Mouse (Mus musculus) lung, adult 2 months (tissue): ENCODE measurements around the gene Dhrs7b. TPM values are rescaled to one million over a fixed set of nuclear protein-coding genes. Genes with fewer than 3 reads are reported as not detected.
A peak's percentile ranks its signal among the peaks of the same experiment; 100 is the strongest.
"Not testable (repeated sequence)": the region's sequence is repeated elsewhere in the genome, so short reads cannot be mapped to it uniquely, and the experiment has no call there.

ENCODE experiments used
- DNase-seq: peaks from one replicate; pipeline ENCODE4 v3.0.0; 2022
- H3K4me1 ChIP-seq: fragments of 200-500 bp; 2 replicates; pipeline ENCODE4 v1.6.1; 2011; ENCODE audit warnings: low read length; ENCODE audit not compliant: control insufficient read depth, insufficient read depth
- H3K4me3 ChIP-seq: fragments of 200-500 bp; replicated peaks from 2 replicates; pipeline ENCODE3; 2011; ENCODE audit warnings: low read depth, mild to moderate bottlenecking, control low read depth, low read length; ENCODE audit errors: extremely low read depth
- CTCF ChIP-seq: fragments of 200-500 bp; IDR thresholded peaks from 2 replicates; pipeline ENCODE4 v1.5.1; 2011; ENCODE audit warnings: mild to moderate bottlenecking, low read length, control low read depth; ENCODE audit not compliant: insufficient read depth
- POLR2A ChIP-seq: fragments of 200-500 bp; IDR thresholded peaks from 2 replicates; pipeline ENCODE4 v1.6.1; 2011; ENCODE audit warnings: low read depth, mild to moderate bottlenecking, control low read depth, low read length, borderline replicate concordance; ENCODE audit errors: extremely low read depth
- WGBS: fragments of 180-500 bp; shearing (Covaris S2); methylation state at CpG from one replicate; pipeline ENCODE4 v1.1.7; 2018; 5-methylcytosine and 5-hydroxymethylcytosine counted together
- polyA plus RNA-seq: library from polyadenylated mRNA; depleted of rRNA; stranded (reverse); fragments of >200 nt; gene quantifications from 2 replicates; pipeline ENCODE4 v1.2.3, GENCODE M21; 2012

Dhrs7b gene
- polyA plus RNA-seq, 1 experiment = 14.3 TPM

DNA sequence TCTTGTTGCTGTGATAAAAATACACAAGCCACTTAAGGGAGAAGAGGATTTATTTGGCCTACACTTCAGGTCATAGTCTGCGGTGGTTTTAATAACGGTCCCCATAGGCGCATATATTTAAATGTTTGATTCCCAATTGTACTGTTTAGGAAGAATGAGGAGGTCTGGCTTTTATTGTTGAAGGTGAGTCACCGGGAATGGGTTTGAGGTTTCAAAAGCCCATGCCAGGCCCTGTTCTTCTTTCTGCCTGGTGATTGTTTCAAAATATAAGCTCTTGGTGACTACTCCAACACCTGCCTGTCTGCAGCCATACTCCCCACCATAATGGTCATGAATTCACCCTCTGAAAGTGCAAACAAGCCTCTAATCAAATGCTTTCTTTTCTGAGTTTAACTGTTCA lies 50.1 kb downstream of the Dhrs7b start:
- peaks cover 11% of the 10 kb centered on the region for H3K4me1 ChIP-seq
- DNase-seq = no peak
- TF ChIP-seq POLR2A (no peak), CTCF (no peak)
- WGBS = 78% methylated on average over 4 of the region's 4 CpGs
- no peak overlapping the region for H3K4me3 ChIP-seq

DNA sequence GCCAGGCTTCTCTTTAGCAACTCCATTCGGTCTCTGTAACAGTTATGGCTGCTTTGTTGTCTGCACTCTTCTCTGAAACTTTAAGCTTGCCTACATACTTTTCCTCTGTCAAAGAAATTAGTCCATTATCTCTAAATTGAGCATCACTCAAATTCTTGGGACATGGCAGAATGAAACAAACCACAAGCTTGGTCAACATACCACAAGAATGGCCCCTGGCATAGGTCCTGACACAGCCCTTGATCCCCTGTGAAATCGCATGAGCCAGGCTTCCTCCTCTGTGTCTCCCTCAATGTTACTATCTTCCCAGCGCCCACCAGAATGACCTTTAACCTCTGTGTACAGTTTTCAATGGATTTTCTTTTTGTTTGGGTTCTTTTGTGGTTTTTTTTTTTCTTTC lies 52.0 kb downstream of the Dhrs7b start:
- TF ChIP-seq CTCF (no peak), POLR2A (no peak)
- Histone ChIP-seq H3K4me1 (peaks cover 3% of the 10 kb centered on the region; the same call in 1 of the 2 replicates), H3K4me3 (no peak overlapping the region)
- no peak for DNase-seq
- 74% methylated on average over 3 of the region's 3 CpGs for WGBS

DNA sequence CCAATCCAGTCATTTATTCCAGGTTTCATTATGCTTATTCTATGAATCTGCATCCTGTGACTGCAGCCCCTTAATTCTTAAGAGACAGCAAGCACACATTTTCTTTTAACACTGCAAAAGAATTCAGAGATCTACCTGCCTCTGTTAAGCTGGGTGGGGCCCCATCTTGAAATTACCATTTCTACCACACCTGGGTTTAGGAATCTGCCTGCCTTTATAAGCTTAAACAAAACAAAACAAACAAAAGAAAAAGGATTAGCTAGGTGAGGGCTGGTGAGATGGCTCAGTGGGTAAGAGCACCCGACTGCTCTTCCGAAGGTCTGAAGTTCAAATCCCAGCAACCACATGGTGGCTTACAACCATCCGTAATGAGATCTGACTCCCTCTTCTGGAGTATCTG lies 56.6 kb downstream of the Dhrs7b start:
- 70% methylated on average over 3 of the region's 3 CpGs for WGBS
- H3K4me3 ChIP-seq, H3K4me1 ChIP-seq, DNase-seq: not testable (repeated sequence)

DNA sequence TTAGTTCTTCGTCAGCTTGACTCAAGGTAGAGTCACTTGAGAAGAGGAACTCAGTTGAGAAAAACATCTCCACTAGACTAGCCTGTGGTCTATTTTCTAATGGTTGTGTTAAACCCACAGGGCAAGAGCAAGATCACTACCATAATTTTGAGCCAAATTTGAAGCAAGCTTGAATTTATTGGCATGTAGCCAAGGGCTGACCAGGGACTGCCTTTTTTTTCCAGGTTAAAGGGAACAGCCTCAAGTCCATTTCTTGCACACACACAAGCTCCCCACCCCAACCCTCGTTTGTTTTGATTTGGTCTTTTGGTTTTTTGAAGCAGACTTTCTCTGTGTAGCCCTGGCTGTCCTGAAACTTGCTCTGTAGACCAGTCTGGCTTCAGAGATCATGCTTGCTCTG lies 59.4 kb downstream of the Dhrs7b start:
- WGBS = 50% methylated on average over 2 of the region's 2 CpGs
- no peaks in the 10 kb centered on the region; the same call in 1 of the 2 replicates for H3K4me1 ChIP-seq
- DNase-seq = no peak
- no peak for TF ChIP-seq CTCF
- TF ChIP-seq POLR2A = no peak
- H3K4me3 ChIP-seq = no peak overlapping the region

DNA sequence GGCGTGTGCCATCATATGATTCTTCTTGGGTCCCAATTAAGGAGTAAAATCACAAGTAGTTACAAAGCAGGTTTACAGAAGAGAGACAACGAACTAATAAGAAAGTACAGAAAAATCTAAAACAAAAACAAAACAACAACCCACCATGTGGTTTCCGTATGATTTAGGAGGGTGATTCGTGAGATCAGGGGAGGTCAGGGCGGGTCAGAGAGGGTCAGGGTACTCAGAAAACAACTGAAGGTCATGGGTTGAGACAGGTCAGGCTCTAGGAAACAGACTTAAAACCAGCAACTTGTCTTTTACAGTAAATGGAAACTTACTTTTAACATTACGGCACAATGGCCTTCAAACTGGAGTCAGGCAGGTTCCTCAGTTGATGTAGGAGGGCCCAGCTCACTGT lies 59.9 kb downstream of the Dhrs7b start:
- TF ChIP-seq CTCF = no peak
- TF ChIP-seq POLR2A = no peak
- DNase-seq = no peak
- 56% methylated on average over 6 of the region's 6 CpGs for whole genome bisulfite sequencing
- Histone ChIP-seq H3K4me3 (peak overlapping the region; percentile 1), H3K4me1 (no peaks in the 10 kb centered on the region; the same call in 1 of the 2 replicates)

DNA sequence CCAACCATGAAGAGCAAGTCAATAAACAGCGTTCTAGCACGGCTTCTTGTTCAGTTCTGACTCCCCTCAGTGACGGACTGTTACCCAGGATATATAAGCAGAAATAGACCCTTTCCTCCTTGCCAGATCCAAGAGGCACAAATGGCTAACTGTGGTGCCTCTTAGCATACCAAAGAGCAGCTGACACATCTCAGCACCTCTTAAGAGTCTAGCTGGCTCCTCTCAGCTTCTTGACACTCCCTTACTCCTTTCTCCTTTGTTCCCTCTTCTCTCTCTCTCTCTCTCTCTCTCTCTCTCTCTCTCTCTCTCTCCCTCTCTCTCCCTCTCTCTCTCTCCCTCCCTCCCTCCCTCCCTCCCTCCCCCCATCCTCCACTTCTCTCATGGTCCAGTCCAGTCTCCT lies 60.3 kb downstream of the Dhrs7b start:
- TF ChIP-seq POLR2A (no peak), CTCF (no peak)
- no peak for DNase-seq
- WGBS = 51% methylated on average over 3 of the region's 3 CpGs

DNA sequence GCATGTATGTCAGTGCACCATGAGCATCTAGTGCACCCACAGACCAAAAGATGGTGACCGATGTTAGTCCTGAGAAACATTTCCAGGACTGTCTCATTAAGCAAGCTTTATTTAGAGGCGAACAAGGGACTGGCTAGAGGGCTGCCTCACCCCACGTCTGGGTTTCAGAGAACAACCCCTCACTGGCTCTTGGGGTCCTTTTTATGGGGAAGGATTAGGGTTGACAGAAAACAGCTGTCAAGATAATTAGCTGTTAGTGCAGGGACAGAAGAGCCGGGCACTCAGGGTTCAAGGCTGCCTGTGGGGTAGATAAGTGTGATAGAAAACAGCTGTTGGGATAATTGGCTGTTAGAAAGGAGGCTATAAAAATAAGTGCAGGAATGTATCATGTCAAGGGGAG lies 65.5 kb downstream of the Dhrs7b start:
- TF ChIP-seq CTCF (no peak), POLR2A (no peak)
- Histone ChIP-seq H3K4me1 (no peaks in the 10 kb centered on the region), H3K4me3 (no peak overlapping the region)
- no peak for DNase-seq
- 31% methylated on average over 4 of the region's 4 CpGs for WGBS

More for the DNA sequence above, 60.3 kb downstream of the Dhrs7b start:
- H3K4me3 ChIP-seq = peak overlapping the region; percentile 1
- no peaks in the 10 kb centered on the region; the same call in 1 of the 2 replicates for H3K4me1 ChIP-seq

DNA sequence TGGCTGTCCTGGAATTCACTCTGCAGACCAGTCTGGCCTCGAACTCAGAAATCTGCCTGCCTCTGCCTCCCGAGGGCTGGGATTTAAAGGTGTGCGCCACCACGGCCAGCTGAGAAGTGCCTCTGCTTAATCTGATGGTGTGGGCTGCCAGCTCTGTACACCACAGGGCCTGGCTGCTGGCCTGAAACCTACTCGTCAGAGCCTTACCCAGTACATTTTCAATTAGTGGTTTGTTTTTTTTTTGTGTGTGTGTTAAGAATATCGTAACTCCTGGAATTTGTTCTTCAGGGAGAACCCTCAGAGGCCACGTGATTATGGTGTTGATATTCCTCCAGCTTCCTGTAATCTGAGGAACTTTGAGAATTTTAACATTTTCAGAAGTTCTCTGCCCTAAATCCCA lies 71.6 kb downstream of the Dhrs7b start:
- 65% methylated on average over 7 of the region's 7 CpGs for WGBS
- no peaks in the 10 kb centered on the region for H3K4me1 ChIP-seq
- no peak for DNase-seq
- TF ChIP-seq POLR2A = no peak
- no peak for TF ChIP-seq CTCF
- H3K4me3 ChIP-seq = no peak overlapping the region

DNA sequence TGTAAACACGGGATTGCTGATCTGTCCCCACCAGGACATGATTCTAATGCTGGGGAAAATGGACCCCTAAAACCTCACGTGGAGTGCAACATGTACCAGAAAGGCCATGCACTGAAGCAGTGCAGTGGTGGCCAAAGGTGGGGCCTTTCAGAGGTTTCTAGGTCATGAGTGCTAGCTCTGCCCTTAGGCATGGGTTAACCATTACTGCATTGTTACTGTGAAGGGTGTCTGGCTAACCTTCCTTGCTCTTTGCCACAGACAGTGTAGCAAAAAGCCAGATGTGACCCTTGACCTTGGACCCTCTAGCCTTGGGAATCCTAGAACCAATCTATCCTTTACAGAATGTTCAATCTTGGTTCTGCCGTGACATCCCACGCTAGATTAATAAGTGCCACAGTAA lies 72.1 kb downstream of the Dhrs7b start:
- Histone ChIP-seq H3K4me3 (no peak overlapping the region), H3K4me1 (no peaks in the 10 kb centered on the region)
- TF ChIP-seq CTCF = no peak
- no peak for TF ChIP-seq POLR2A
- no peak for DNase-seq
- 64% methylated on average over 4 of the region's 4 CpGs for WGBS

DNA sequence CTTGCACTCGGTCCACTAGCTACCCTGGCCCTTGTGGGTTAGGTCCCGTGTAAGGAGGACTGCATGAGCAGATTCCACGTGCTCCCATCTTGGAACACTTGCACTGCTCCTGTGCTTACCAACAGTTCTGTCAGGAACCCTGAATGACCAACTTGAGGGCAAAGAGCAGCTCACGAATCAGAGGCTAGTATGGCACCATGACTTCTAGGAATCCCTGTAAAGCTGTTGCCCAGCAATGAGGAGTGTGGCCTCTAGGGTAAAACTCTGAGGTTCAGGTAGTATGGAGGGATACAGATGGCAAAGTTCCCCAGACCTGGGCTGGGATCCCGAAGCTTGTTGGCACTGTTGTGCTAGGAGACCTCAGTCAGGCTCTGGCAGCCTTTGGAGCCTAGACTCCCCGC lies 73.2 kb downstream of the Dhrs7b start:
- H3K4me3 ChIP-seq = no peak overlapping the region
- TF ChIP-seq CTCF (no peak), POLR2A (no peak)
- no peak for DNase-seq
- 88% methylated on average over 6 of the region's 6 CpGs for WGBS
- no peaks in the 10 kb centered on the region for H3K4me1 ChIP-seq

DNA sequence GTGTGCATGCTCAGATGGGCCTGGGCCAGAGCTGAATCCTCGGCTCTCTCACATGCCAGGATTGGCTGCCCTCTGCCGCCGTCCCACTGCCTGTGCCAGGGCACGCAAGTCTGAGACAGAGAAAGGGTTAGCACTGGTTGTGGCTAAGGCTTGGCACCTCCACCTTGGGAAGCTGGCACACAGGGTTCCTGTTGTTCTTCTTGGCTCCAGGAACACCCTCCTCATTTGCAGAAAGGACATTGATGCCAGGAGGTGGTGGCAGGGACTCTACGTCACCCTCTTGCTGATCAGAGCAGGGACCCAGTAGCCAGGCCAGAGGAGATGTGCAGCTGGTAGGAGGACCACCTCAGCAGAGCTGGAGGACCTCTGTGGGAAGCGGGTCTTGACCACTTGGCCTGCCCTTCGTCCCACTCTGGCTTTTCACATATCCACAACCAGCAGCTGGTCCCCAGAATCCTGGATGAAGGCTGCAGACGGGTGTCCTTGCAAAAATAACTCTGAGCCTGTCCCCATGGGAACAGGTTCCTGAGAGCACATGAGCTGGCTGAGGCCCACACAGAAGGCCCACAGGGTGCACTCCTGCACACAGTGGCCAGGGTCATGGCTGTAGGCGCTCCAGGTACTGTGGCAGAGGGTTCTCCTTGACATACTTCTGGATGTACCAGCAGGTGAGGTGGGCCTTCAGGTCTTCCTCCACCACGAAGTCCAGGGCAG lies 75.1 kb downstream of the Dhrs7b start:
- no peak overlapping the region for H3K4me3 ChIP-seq
- TF ChIP-seq CTCF = no peak
- WGBS = 87% methylated on average over 10 of the region's 10 CpGs
- DNase-seq = no peak
- H3K4me1 ChIP-seq = peaks cover 4% of the 10 kb centered on the region
